Mouse (Mus musculus) stomach, postnatal 0 days (tissue): Measurements from ENCODE around the gene Ccdc105. TPM values are rescaled to one million over a fixed set of nuclear protein-coding genes. Genes with fewer than 3 reads are reported as not detected.

Source experiments
- ATAC-seq: fragments of 200-750 bp; cut with Nextera tagmentation; 2 replicates; pipeline ENCODE4 v1.8.0; 2017; ENCODE audit not compliant: low FRiP score, low TSS enrichment
- DNase-seq: peaks from one replicate; pipeline ENCODE4 v3.0.0-alpha.2; 2016; ENCODE audit warnings: low spot score
- H3K27ac ChIP-seq: fragments of 300-500 bp; sonication (generic); replicated peaks from 2 replicates; pipeline ENCODE4 v1.5.1; 2014; ENCODE audit warnings: mild to moderate bottlenecking, control low read depth
- H3K27me3 ChIP-seq: fragments of 300-500 bp; sonication (generic); 2 replicates; pipeline ENCODE4 v1.6.1; 2014; ENCODE audit warnings: low read length; ENCODE audit not compliant: control insufficient read depth, insufficient read depth
- H3K36me3 ChIP-seq: fragments of 300-500 bp; sonication (generic); 2 replicates; pipeline ENCODE4 v1.6.1; 2014; ENCODE audit warnings: low read length, mixed read lengths; ENCODE audit not compliant: control insufficient read depth, insufficient read depth
- H3K4me1 ChIP-seq: fragments of 300-500 bp; sonication (generic); replicated peaks from 2 replicates; pipeline ENCODE4 v1.6.1; 2014; ENCODE audit warnings: antibody characterized with exemption; ENCODE audit not compliant: control insufficient read depth, insufficient read depth
- H3K4me2 ChIP-seq: fragments of 300-500 bp; sonication (generic); replicated peaks from 2 replicates; pipeline ENCODE4 v1.6.1; 2014; ENCODE audit warnings: low read depth, mild to moderate bottlenecking, control low read depth, moderate library complexity
- H3K4me3 ChIP-seq: fragments of 300-500 bp; sonication (generic); 2 replicates; pipeline ENCODE4 v1.5.1; 2014; ENCODE audit warnings: low read depth, low read length, control low read depth
- H3K9ac ChIP-seq: fragments of 300-500 bp; sonication (generic); 2 replicates; pipeline ENCODE4 v1.6.1; 2014; ENCODE audit warnings: mild to moderate bottlenecking, low read length, control low read depth, mixed read lengths
- H3K9me3 ChIP-seq: fragments of 300-500 bp; sonication (generic); 2 replicates; pipeline ENCODE4 v1.6.1; 2016; ENCODE audit warnings: low read length; ENCODE audit not compliant: control insufficient read depth
- CTCF ChIP-seq: IDR thresholded peaks from 2 replicates; pipeline ENCODE4 v1.5.1; 2016; ENCODE audit warnings: antibody characterized with exemption, low read depth, mild to moderate bottlenecking, moderate library complexity
- EP300 ChIP-seq: optimal IDR thresholded peaks from 2 replicates; pipeline ENCODE3; 2016; ENCODE audit warnings: antibody characterized with exemption
- WGBS: fragments of 180-500 bp; shearing (Covaris S2); extraction: QIAGEN DNeasy Blood & Tissue Kit; methylation state at CpG from one replicate; pipeline ENCODE4 v1.1.7; 2014; 5-methylcytosine and 5-hydroxymethylcytosine counted together
- polyA plus RNA-seq: library from polyadenylated mRNA; unstranded; fragments of >200 nt; fragmentation: Nextera tagmentation; extraction: Ambion mirVana; gene quantifications from 2 replicates; pipeline ENCODE4 v1.2.1, GENCODE M21; 2015

Gene Ccdc105
- polyA plus RNA-seq, 1 experiment from 2014 or later: not detected

DNA sequence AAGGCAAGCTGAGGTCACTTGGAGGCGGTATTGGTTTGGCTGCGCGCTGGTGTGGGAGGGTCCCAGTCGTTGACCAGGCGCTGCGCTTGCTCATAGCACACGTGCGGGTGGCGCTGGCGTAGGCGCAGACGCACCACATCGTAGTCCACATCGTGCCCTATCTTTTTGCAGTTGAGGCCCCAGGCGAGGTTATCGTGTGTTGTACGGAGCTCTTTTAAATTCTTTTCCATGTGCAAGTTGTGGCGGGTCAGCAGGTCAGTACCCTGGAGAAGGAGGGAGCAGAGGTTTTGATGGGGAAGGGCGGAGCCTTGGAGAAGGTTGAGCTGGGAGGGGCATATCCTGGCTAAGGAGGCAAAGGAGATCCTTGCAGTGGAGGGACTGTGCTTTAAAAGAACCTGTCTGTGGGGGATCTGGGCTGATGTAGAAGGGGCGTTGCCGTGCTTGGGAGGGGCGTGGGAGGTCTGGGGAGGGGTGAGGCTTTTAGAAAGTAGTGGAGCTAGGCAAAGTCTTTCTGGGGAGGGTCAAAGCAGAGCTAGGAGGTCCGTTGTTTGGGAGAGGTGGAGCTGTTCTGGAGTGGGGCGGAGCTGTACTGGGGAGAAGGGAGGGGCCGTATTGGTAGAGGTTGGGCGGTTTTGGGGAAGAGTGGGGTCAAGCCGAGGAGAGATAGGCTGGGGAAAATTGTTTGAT, 5.7 kb downstream of the Ccdc105 start:
- H3K9me3 ChIP-seq: no peaks in the 10 kb centered on the region
- no peaks in the 10 kb centered on the region for H3K27me3 ChIP-seq
- H3K4me2 ChIP-seq: peak overlapping the region; percentile 52
- WGBS: under 1% methylated on average over 27 of the region's 27 CpGs
- DNase-seq (peak; percentile 17), ATAC-seq (peak; percentile 56; the same call in 1 of the 2 replicates)
- no peak overlapping the region for H3K27ac ChIP-seq
- H3K4me3 ChIP-seq: peak overlapping the region; percentile 33
- no peaks in the 10 kb centered on the region for H3K36me3 ChIP-seq
- 0 out of 2 replicates have a peak overlapping the region, but pooled peaks have one; percentile 14 for H3K9ac ChIP-seq
- H3K4me1 ChIP-seq: peaks cover 3% of the 10 kb centered on the region; the same call in 1 of the 2 replicates
- TF ChIP-seq CTCF (no peak), EP300 (no peak)

DNA sequence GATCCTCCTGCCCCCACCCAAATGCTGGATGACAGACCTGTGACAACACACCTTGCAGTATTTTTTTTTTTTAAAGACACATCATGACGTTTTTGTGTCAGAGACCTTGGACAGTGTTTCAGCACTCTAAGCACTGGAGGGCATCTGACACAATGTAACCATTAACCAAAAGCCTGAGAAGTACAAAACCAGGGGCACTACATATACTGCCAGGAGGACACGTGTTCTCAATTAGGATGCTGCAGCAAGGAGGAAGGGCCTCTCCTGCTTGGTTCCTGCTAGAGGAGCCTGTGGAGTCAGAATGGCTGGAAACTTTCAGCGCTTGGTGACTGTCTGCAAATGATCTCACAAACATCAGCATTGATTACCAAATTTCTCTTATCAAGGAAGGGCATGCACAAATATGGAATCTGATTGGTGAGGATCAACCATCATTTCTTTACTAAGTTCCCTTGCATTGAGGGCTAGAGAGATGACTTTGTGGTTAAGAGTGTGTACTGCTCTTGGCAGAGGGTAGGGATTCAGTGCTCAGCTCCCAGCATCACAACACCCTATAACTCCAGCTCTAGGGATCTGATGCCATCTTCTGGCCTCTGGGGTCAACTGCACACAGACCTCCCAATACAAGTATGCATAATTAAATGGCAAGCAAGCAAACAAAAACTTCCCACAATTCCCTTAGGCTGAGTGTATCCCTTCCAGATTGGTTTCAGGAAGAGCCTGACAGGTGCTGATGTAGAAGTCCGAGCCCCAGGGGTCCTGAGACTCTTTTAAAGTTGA, 7.2 kb downstream of the Ccdc105 start:
- TF ChIP-seq CTCF (peak; percentile 51), EP300 (no peak)
- H3K9ac ChIP-seq: no peak overlapping the region
- H3K9me3 ChIP-seq: no peaks in the 10 kb centered on the region
- no peak for ATAC-seq
- H3K27ac ChIP-seq: no peak overlapping the region
- H3K4me2 ChIP-seq: no peak overlapping the region
- 59% methylated on average over 4 of the region's 4 CpGs for WGBS
- H3K4me3 ChIP-seq: no peak overlapping the region
- H3K36me3 ChIP-seq: no peaks in the 10 kb centered on the region
- no peak for DNase-seq
- H3K27me3 ChIP-seq: no peaks in the 10 kb centered on the region
- H3K4me1 ChIP-seq: no peaks in the 10 kb centered on the region

DNA sequence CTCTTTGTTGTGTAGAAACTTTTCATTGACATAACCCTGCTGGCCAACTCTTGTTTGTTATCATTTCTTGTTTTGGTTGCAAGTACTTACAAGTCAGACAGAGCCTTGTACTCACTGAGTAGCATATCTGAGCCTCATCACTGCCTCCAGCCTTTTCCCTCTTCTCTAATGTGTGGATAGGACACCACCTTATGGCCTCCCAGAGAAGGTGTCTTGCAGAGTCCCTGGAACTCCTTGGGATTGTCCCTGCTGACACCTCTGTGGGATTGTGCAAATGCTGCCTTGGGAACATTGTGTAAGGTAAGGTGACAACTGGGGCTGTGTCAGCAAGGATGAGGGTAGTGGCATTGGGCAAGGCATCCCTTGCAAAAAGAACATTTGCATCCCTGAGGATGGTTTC, 9.1 kb downstream of the Ccdc105 start:
- Histone ChIP-seq H3K4me1 (no peaks in the 10 kb centered on the region), H3K4me3 (no peak overlapping the region), H3K27ac (no peak overlapping the region), H3K9me3 (no peaks in the 10 kb centered on the region), H3K27me3 (no peaks in the 10 kb centered on the region), H3K9ac (no peak overlapping the region), H3K4me2 (no peak overlapping the region), H3K36me3 (no peaks in the 10 kb centered on the region)
- no peak for ATAC-seq
- DNase-seq: no peak
- TF ChIP-seq EP300 (no peak), CTCF (peak; percentile 68)

DNA sequence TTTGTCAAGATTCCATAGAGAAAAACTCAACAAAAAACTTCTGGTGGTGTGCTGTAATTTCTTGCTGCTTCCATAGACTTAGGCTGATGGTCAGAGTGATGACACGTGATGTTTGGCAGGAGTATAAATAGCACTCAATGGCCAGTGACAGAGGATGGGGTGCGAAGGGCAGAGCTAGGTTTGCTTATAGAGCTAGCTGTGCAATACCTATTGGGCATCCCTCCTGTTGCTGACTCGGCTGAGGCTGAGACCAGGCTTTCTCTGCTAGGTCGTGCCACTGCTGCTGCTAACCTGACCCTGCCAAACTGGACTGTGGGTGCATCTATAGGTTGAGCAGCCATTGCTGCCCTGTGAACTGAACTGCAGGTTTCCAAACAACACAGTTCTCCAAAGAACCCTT, 13.0 kb downstream of the Ccdc105 start:
- no peak for ATAC-seq
- no peak overlapping the region for H3K9ac ChIP-seq
- TF ChIP-seq EP300 (no peak), CTCF (no peak)
- no peaks in the 10 kb centered on the region for H3K4me1 ChIP-seq
- H3K9me3 ChIP-seq: no peaks in the 10 kb centered on the region
- DNase-seq: no peak
- no peaks in the 10 kb centered on the region for H3K36me3 ChIP-seq
- WGBS: 64% methylated on average over 4 of the region's 4 CpGs
- H3K4me2 ChIP-seq: no peak overlapping the region
- no peaks in the 10 kb centered on the region for H3K27me3 ChIP-seq
- no peak overlapping the region for H3K27ac ChIP-seq
- H3K4me3 ChIP-seq: no peak overlapping the region

DNA sequence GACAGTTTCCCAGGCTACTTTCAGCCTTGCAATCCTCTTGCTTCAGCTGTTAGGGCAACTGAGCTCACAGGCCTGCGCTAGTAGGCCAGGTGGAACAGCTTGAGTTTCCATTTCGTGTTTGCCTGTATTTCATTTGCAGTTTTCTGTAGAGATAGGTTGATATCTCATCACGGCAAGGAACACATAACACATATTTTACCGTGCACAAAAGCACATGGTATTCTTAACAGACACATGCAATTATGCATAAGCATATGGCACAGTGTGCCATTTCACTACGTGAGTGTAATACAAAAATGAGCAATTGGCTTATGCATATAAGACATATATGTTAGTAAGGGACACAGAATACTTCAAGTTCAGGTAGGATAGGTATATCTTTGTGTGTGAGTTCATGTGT, 25.0 kb downstream of the Ccdc105 start:
- Histone ChIP-seq H3K4me2 (no peak overlapping the region), H3K27ac (no peak overlapping the region), H3K4me3 (no peak overlapping the region), H3K4me1 (no peaks in the 10 kb centered on the region), H3K36me3 (no peaks in the 10 kb centered on the region), H3K27me3 (no peaks in the 10 kb centered on the region), H3K9ac (no peak overlapping the region), H3K9me3 (no peaks in the 10 kb centered on the region)
- WGBS: 84% methylated on average over 5 of the region's 5 CpGs
- no peak for TF ChIP-seq CTCF
- no peak for TF ChIP-seq EP300
- ATAC-seq (no peak), DNase-seq (no peak)

DNA sequence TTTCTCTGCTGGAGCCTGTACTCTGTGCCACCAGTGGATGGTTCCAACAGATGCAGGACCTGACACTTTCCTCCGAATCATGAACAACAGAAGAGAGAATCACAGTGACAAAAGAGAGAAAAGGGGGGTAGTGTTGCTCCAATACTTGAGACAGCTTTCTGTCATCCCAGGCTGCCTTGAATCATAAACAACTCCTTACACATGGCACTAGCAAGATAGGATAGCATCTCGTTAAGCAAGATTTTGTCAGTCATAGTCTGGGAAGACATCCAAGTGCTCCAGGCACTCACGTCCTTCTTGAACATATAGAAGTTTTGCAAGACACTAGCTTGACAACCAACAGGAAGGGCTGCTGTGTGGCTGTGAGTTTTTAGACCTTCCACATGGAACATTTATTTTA, 25.8 kb downstream of the Ccdc105 start:
- WGBS: 32% methylated on average over 3 of the region's 3 CpGs
- H3K27ac ChIP-seq: no peak overlapping the region
- H3K9me3 ChIP-seq: no peaks in the 10 kb centered on the region
- H3K27me3 ChIP-seq: no peaks in the 10 kb centered on the region
- DNase-seq: no peak
- no peaks in the 10 kb centered on the region for H3K4me1 ChIP-seq
- no peak overlapping the region for H3K4me2 ChIP-seq
- H3K4me3 ChIP-seq: no peak overlapping the region
- no peaks in the 10 kb centered on the region for H3K36me3 ChIP-seq
- TF ChIP-seq CTCF: no peak
- TF ChIP-seq EP300: no peak
- H3K9ac ChIP-seq: no peak overlapping the region
- ATAC-seq: no peak
